Mouse (Mus musculus): ENCODE measurements around the gene Clec10a. TPM values are rescaled to one million over a fixed set of nuclear protein-coding genes. Genes with fewer than 3 reads are reported as not detected.

Clec10a gene
- total RNA-seq, 2 experiments from 2014 or later = 6.9 to 13.9 TPM

- 0 out of 2 replicates have a peak, but pooled peaks have one; percentile 35 for ATAC-seq (replicated peaks; ENCODE audit: poor library complexity, severe bottlenecking)
Observed at GRCm38 (mm10) chr11:70179401-70179800, 23.4 kb downstream of the Clec10a start.

- no peak for ATAC-seq (replicated peaks; ENCODE audit: poor library complexity, severe bottlenecking)
Observed at GRCm38 (mm10) chr11:70180496-70180895, 24.5 kb downstream of the Clec10a start.

- peak; percentile 69 for ATAC-seq (replicated peaks; ENCODE audit: poor library complexity, severe bottlenecking)
Observed at GRCm38 (mm10) chr11:70185120-70185519, 29.1 kb downstream of the Clec10a start.

GRCm38 (mm10) chr11:70189319-70190134 lies 33.5 kb downstream of the Clec10a start:
- no peak for ATAC-seq (replicated peaks; ENCODE audit: poor library complexity, severe bottlenecking)

- no peak for ATAC-seq (replicated peaks; ENCODE audit: poor library complexity, severe bottlenecking)
Observed at GRCm38 (mm10) chr11:70191188-70191587, 35.2 kb downstream of the Clec10a start.

GRCm38 (mm10) chr11:70192157-70192556 lies 36.2 kb downstream of the Clec10a start:
- ATAC-seq (replicated peaks; ENCODE audit: poor library complexity, severe bottlenecking) = no peak

- ATAC-seq (replicated peaks; ENCODE audit: poor library complexity, severe bottlenecking) = no peak
Observed at GRCm38 (mm10) chr11:70193354-70194285, 37.6 kb downstream of the Clec10a start.

GRCm38 (mm10) chr11:70198332-70198731 lies 42.3 kb downstream of the Clec10a start:
- peak; percentile 35 for ATAC-seq (replicated peaks; ENCODE audit: poor library complexity, severe bottlenecking)

GRCm38 (mm10) chr11:70199107-70199506 lies 43.1 kb downstream of the Clec10a start:
- no peak for ATAC-seq (replicated peaks; ENCODE audit: poor library complexity, severe bottlenecking)

- ATAC-seq (replicated peaks; ENCODE audit: poor library complexity, severe bottlenecking) = no peak
Observed at GRCm38 (mm10) chr11:70200036-70200608, 44.1 kb downstream of the Clec10a start.

GRCm38 (mm10) chr11:70201691-70202090 lies 45.7 kb downstream of the Clec10a start:
- ATAC-seq (replicated peaks; ENCODE audit: poor library complexity, severe bottlenecking) = peak; percentile 57

GRCm38 (mm10) chr11:70206801-70207200 lies 50.8 kb downstream of the Clec10a start:
- 0 out of 2 replicates have a peak, but pooled peaks have one; percentile 27 for ATAC-seq (replicated peaks; ENCODE audit: poor library complexity, severe bottlenecking)

- no peak for ATAC-seq (replicated peaks; ENCODE audit: poor library complexity, severe bottlenecking)
Observed at GRCm38 (mm10) chr11:70207283-70207682, 51.3 kb downstream of the Clec10a start.

- ATAC-seq (replicated peaks; ENCODE audit: poor library complexity, severe bottlenecking) = no peak
Observed at GRCm38 (mm10) chr11:70208778-70209388, 52.9 kb downstream of the Clec10a start.

GRCm38 (mm10) chr11:70210681-70211080 lies 54.7 kb downstream of the Clec10a start:
- no peak for ATAC-seq (replicated peaks; ENCODE audit: poor library complexity, severe bottlenecking)

GRCm38 (mm10) chr11:70211972-70212371 lies 56.0 kb downstream of the Clec10a start:
- ATAC-seq (replicated peaks; ENCODE audit: poor library complexity, severe bottlenecking) = no peak

GRCm38 (mm10) chr11:70212423-70212822 lies 56.4 kb downstream of the Clec10a start, which contains the start of gene Slc16a11:
Slc16a11 (plus strand) TSS chr11:70212752.
- ATAC-seq (replicated peaks; ENCODE audit: poor library complexity, severe bottlenecking) = no peak

GRCm38 (mm10) chr11:70212896-70213295 lies 56.9 kb downstream of the Clec10a start:
- peak; percentile 60; the same call in 1 of the 2 replicates for ATAC-seq (replicated peaks; ENCODE audit: poor library complexity, severe bottlenecking)

GRCm38 (mm10) chr11:70213736-70214135 lies 57.7 kb downstream of the Clec10a start:
- ATAC-seq (replicated peaks; ENCODE audit: poor library complexity, severe bottlenecking) = no peak
